Mouse (Mus musculus): ENCODE data around the gene Pxylp1. TPM values are rescaled to one million over a fixed set of nuclear protein-coding genes. Genes with fewer than 3 reads are reported as not detected.
A peak's percentile ranks its signal among the peaks of the same experiment; 100 is the strongest.

Gene Pxylp1
- polyA plus RNA-seq, 1 experiment from 2014 or later, result 27.9 TPM

GRCm38 (mm10) chr9:96869542-96869941 lies 22.9 kb downstream of the Pxylp1 start:
- Histone ChIP-seq H3K4me3 (no peak overlapping the region), H3K4me1 (peaks cover 4% of the 10 kb centered on the region; the same call in 1 of the 2 replicates), H3K9me3 (no peaks in the 10 kb centered on the region), H3K36me3 (no peaks in the 10 kb centered on the region), H3K4me2 (no peak overlapping the region), H3K27me3 (no peaks in the 10 kb centered on the region), H3K9ac (no peak overlapping the region), H3K27ac (no peak overlapping the region)
- no peak for ATAC-seq (ENCODE audit: insufficient number of reproducible peaks, low FRiP score, low TSS enrichment, low read depth)
- WGBS, result 85% methylated on average over 5 of the region's 5 CpGs

- H3K9me3 ChIP-seq, result no peaks in the 10 kb centered on the region
- no peak overlapping the region for H3K4me3 ChIP-seq
- H3K4me2 ChIP-seq, result no peak overlapping the region
- no peak overlapping the region for H3K27ac ChIP-seq
- H3K36me3 ChIP-seq, result no peaks in the 10 kb centered on the region
- no peak for ATAC-seq (ENCODE audit: insufficient number of reproducible peaks, low FRiP score, low TSS enrichment, low read depth)
- 69% methylated on average over 6 of the region's 6 CpGs for WGBS
- H3K4me1 ChIP-seq, result peaks cover 9% of the 10 kb centered on the region; the same call in 1 of the 2 replicates
- H3K27me3 ChIP-seq, result no peaks in the 10 kb centered on the region
- H3K9ac ChIP-seq, result no peak overlapping the region
Observed at GRCm38 (mm10) chr9:96868546-96868945, 23.9 kb downstream of the Pxylp1 start.

DNA sequence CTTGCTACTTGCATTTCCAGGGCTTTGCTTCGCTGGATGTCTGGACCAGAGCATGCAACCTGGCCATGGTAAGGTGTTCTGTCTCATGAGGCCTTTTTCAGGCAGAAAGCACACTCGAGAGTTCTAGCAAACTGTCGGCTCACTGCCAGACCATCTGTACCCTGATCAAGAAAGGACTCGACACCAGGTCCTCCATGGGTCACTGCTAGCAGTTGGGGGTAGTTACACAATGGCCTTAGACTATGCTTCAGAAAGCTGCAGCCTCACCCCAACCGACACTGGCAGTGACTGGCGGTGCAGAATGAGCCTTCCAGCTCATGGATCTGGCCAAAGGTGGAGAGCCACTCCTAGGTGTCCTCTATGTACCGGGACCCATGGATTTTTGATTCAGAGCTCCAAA lies 25.3 kb downstream of the Pxylp1 start:
- Histone ChIP-seq H3K4me1 (peaks cover 14% of the 10 kb centered on the region), H3K36me3 (no peaks in the 10 kb centered on the region), H3K4me3 (no peak overlapping the region), H3K4me2 (no peak overlapping the region), H3K9ac (no peak overlapping the region), H3K27ac (no peak overlapping the region), H3K9me3 (no peaks in the 10 kb centered on the region), H3K27me3 (no peaks in the 10 kb centered on the region)
- no peak for ATAC-seq (ENCODE audit: insufficient number of reproducible peaks, low FRiP score, low TSS enrichment, low read depth)
- 70% methylated on average over 7 of the region's 7 CpGs for WGBS

- Histone ChIP-seq H3K36me3 (no peaks in the 10 kb centered on the region), H3K4me3 (no peak overlapping the region), H3K4me2 (no peak overlapping the region), H3K9me3 (no peaks in the 10 kb centered on the region), H3K27me3 (no peaks in the 10 kb centered on the region), H3K27ac (no peak overlapping the region), H3K4me1 (peaks cover 21% of the 10 kb centered on the region), H3K9ac (no peak overlapping the region)
- WGBS, result 96% methylated on average over 5 of the region's 5 CpGs
- no peak for ATAC-seq (ENCODE audit: insufficient number of reproducible peaks, low FRiP score, low TSS enrichment, low read depth)
Observed at GRCm38 (mm10) chr9:96866196-96866595, 26.3 kb downstream of the Pxylp1 start.

DNA sequence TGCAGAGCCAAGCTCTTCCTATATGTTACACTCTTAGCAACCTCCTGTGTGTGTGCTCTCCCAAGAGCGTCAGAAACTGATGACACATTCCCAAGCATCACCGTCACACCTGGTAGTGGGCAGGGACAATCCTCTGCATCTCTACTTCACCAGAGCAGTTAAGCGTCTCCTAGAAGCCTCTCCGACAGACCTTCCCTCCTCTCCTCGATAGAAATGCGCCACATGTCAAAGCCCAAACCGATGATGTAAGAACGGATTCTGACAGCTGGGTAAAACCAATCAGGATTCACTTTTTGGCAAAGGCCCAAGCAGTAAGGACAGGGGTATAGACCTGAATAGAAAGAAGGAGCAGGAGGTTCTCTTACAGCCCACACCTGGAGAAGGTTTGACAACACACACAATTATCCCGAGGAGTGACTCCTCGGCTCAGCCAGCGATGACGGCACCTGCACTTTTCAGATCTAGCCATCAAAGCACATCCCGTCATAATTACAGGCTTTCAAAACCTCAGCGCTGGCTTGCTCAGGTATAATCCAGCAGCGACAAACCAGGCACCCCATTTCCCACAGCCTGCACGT lies 26.9 kb downstream of the Pxylp1 start:
- no peaks in the 10 kb centered on the region for H3K9me3 ChIP-seq
- no peak overlapping the region for H3K4me2 ChIP-seq
- H3K27ac ChIP-seq, result no peak overlapping the region; the same call in 1 of the 2 replicates
- no peak overlapping the region for H3K4me3 ChIP-seq
- H3K4me1 ChIP-seq, result peaks cover 27% of the 10 kb centered on the region
- H3K36me3 ChIP-seq, result no peaks in the 10 kb centered on the region
- ATAC-seq (ENCODE audit: insufficient number of reproducible peaks, low FRiP score, low TSS enrichment, low read depth), result no peak
- 69% methylated on average over 16 of the region's 16 CpGs for WGBS
- no peaks in the 10 kb centered on the region for H3K27me3 ChIP-seq
- no peak overlapping the region for H3K9ac ChIP-seq

GRCm38 (mm10) chr9:96863539-96863938 lies 28.9 kb downstream of the Pxylp1 start:
- 48% methylated on average over 3 of the region's 3 CpGs for whole genome bisulfite sequencing
- ATAC-seq (ENCODE audit: insufficient number of reproducible peaks, low FRiP score, low TSS enrichment, low read depth), result no peak

GRCm38 (mm10) chr9:96862836-96863235 lies 29.6 kb downstream of the Pxylp1 start:
- H3K27ac ChIP-seq, result no peak overlapping the region
- no peak overlapping the region for H3K9ac ChIP-seq
- no peak overlapping the region for H3K4me3 ChIP-seq
- H3K4me1 ChIP-seq, result peaks cover 28% of the 10 kb centered on the region
- no peaks in the 10 kb centered on the region for H3K27me3 ChIP-seq
- WGBS, result 52% methylated on average over 4 of the region's 4 CpGs
- H3K4me2 ChIP-seq, result no peak overlapping the region
- no peaks in the 10 kb centered on the region for H3K9me3 ChIP-seq
- no peaks in the 10 kb centered on the region for H3K36me3 ChIP-seq
- no peak for ATAC-seq (ENCODE audit: insufficient number of reproducible peaks, low FRiP score, low TSS enrichment, low read depth)

More at GRCm38 (mm10) chr9:96863539-96863938, 28.9 kb downstream of the Pxylp1 start:
- Histone ChIP-seq H3K27ac (no peak overlapping the region), H3K9ac (no peak overlapping the region), H3K4me1 (peaks cover 28% of the 10 kb centered on the region), H3K4me2 (no peak overlapping the region), H3K9me3 (no peaks in the 10 kb centered on the region), H3K27me3 (no peaks in the 10 kb centered on the region), H3K4me3 (no peak overlapping the region), H3K36me3 (no peaks in the 10 kb centered on the region)

GRCm38 (mm10) chr9:96861092-96861487 lies 31.4 kb downstream of the Pxylp1 start:
- Histone ChIP-seq H3K9me3 (no peaks in the 10 kb centered on the region), H3K4me3 (no peak overlapping the region), H3K27ac (peak overlapping the region; percentile 9; the same call in 1 of the 2 replicates), H3K4me1 (peaks cover 28% of the 10 kb centered on the region), H3K9ac (no peak overlapping the region), H3K4me2 (no peak overlapping the region), H3K27me3 (no peaks in the 10 kb centered on the region), H3K36me3 (no peaks in the 10 kb centered on the region)
- no peak for ATAC-seq (ENCODE audit: insufficient number of reproducible peaks, low FRiP score, low TSS enrichment, low read depth)
- 67% methylated on average over 10 of the region's 10 CpGs for WGBS

DNA sequence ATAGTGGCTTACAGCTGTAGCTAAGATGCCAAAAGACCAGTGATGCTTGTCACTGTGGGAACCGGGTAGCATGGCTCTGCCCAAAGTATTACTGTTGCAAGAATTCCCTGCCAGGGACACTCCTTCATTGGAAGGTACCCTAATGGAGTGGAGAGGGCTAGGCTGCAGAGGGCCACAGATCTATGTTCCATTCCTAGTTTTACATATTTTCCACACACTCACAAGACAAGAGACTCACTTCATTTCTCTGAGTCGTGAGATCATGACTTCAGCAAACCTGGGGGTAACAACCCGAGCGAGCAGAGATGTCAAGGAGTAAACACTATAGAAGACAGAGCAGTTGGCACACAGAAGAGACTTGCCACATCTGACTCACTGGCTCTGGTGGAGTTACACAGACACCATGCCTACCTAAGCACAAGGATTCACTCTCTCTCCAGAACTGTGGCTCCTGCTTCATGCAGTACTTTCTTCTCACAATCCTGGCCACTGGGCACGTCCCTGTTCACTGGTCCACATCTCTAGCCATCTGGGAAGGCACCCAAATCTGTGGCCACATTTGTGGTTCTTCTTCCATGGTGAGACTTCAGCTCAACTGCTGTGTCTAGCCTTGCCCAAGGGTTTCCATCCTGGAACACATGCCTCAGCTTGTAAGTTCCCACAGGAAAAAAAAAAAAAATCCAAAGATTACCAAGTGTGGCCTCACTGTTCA lies 31.9 kb downstream of the Pxylp1 start:
- Histone ChIP-seq H3K27me3 (no peaks in the 10 kb centered on the region), H3K4me1 (peaks cover 28% of the 10 kb centered on the region), H3K4me2 (no peak overlapping the region), H3K36me3 (no peaks in the 10 kb centered on the region), H3K9me3 (no peaks in the 10 kb centered on the region), H3K27ac (no peak overlapping the region), H3K4me3 (no peak overlapping the region), H3K9ac (no peak overlapping the region)
- no peak for ATAC-seq (ENCODE audit: insufficient number of reproducible peaks, low FRiP score, low TSS enrichment, low read depth)
- 84% methylated on average over 5 of the region's 5 CpGs for WGBS

- WGBS, result 51% methylated on average over 2 of the region's 2 CpGs
- no peak overlapping the region for H3K27ac ChIP-seq
Observed at GRCm38 (mm10) chr9:96859027-96859426, 33.4 kb downstream of the Pxylp1 start.

DNA sequence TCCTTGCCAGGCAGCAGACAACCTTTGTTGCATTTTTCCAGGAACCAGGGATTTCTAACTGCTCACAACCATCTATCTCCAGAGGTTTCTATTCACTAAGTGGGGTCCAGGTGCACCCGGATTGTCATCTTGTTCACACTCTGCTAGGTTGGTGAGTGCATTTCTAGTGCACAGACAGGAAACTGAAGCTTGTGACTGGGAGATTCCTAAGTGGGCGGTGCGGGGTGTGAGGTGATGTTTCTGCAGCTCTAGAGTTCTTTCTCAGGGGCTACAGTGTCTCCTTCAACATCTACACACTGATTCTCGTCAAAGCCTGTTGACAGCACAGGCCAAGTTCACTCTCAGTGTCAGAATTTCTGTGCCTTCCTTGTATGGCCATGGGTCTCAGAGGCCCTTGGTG lies 34.6 kb downstream of the Pxylp1 start:
- Histone ChIP-seq H3K4me2 (no peak overlapping the region), H3K36me3 (no peaks in the 10 kb centered on the region), H3K27ac (no peak overlapping the region), H3K4me1 (peaks cover 20% of the 10 kb centered on the region), H3K9me3 (no peaks in the 10 kb centered on the region), H3K27me3 (no peaks in the 10 kb centered on the region), H3K4me3 (no peak overlapping the region), H3K9ac (no peak overlapping the region)
- ATAC-seq (ENCODE audit: insufficient number of reproducible peaks, low FRiP score, low TSS enrichment, low read depth), result no peak
- 89% methylated on average over 4 of the region's 4 CpGs for WGBS

More at GRCm38 (mm10) chr9:96859027-96859426, 33.4 kb downstream of the Pxylp1 start:
- Histone ChIP-seq H3K36me3 (no peaks in the 10 kb centered on the region), H3K4me1 (peaks cover 27% of the 10 kb centered on the region), H3K9ac (no peak overlapping the region), H3K27me3 (no peaks in the 10 kb centered on the region), H3K4me2 (no peak overlapping the region), H3K4me3 (no peak overlapping the region), H3K9me3 (no peaks in the 10 kb centered on the region)
- ATAC-seq (ENCODE audit: insufficient number of reproducible peaks, low FRiP score, low TSS enrichment, low read depth), result no peak

GRCm38 (mm10) chr9:96853300-96854186 lies 38.9 kb downstream of the Pxylp1 start:
- Histone ChIP-seq H3K36me3 (no peaks in the 10 kb centered on the region), H3K4me2 (no peak overlapping the region), H3K27me3 (no peaks in the 10 kb centered on the region), H3K4me1 (peaks cover 7% of the 10 kb centered on the region; the same call in 1 of the 2 replicates), H3K27ac (0 out of 2 replicates have a peak overlapping the region, but pooled peaks have one; percentile 11), H3K9me3 (no peaks in the 10 kb centered on the region), H3K9ac (no peak overlapping the region), H3K4me3 (no peak overlapping the region)
- ATAC-seq (ENCODE audit: insufficient number of reproducible peaks, low FRiP score, low TSS enrichment, low read depth), result no peak
- WGBS, result 64% methylated on average over 16 of the region's 16 CpGs

All from limb, embryonic 15.5 days (tissue).